14 mouse cellular contexts compared by ENCODE assay signal in genomic region chr9:29103993-29104392, GRCm38 (mm10).
DNase-seq lines count a peak whose midpoint lies in the region; ATAC-seq lines count a peak whose summit lies in the region.
"Had no signal": no experiment of that assay in that cellular context is flagged by ENCODE, and none has a peak within 500 bp of the region (broad histone marks: within the 10 kb centered on the region; RNA-seq: fewer than 3 reads in every experiment).

No protein-coding gene starts in this region.

- no peak overlapping the region for H3K4me3 ChIP-seq in heart, embryonic 12.5 days
- H3K4me3 ChIP-seq: neural tube, embryonic 15.5 days had no signal

- no peak overlapping the region for H3K4me2 ChIP-seq in heart, embryonic 12.5 days
- H3K4me2 ChIP-seq: midbrain, embryonic 11.5 days; neural tube, embryonic 15.5 days had no signal

- H3K4me1 ChIP-seq in heart, embryonic 12.5 days (replicated peaks), result no peaks in the 10 kb centered on the region
- H3K4me1 ChIP-seq: neural tube, embryonic 15.5 days had no signal

- DNase-seq in heart, adult 11 months, result peak; percentile 96
- DNase-seq in Muller cell, postnatal 12 days (ENCODE audit: inconsistent ontology term), result peak; percentile 79
- DNase-seq in cerebellum, adult 9-11 months, result peak; percentile 95
- DNase-seq in heart, postnatal 14 days, result peak; percentile 12 to 39
- no peak for DNase-seq in kidney, postnatal 10 days
- no peak for DNase-seq in T-cell, adult 2 months (ENCODE audit: low spot score)
- no peak for DNase-seq in liver
- DNase-seq: adrenal gland, postnatal 10 days; kidney, adult 11 months; liver, postnatal 0 days; thymus, adult 2 months had no signal

- no peaks in the 10 kb centered on the region for H3K36me3 ChIP-seq in heart, embryonic 12.5 days
- H3K36me3 ChIP-seq: neural tube, embryonic 15.5 days had no signal

- H3K9me3 ChIP-seq in heart, embryonic 12.5 days (replicated peaks), result no peaks in the 10 kb centered on the region
- H3K9me3 ChIP-seq: neural tube, embryonic 15.5 days had no signal

- no peak overlapping the region for H3K27ac ChIP-seq in heart, embryonic 12.5 days (ENCODE audit: poor library complexity, severe bottlenecking)
- H3K27ac ChIP-seq: neural tube, embryonic 15.5 days had no signal

- intact Hi-C loops in heart, postnatal 14 days (cut with DNase I), result no loop called here

- WGBS in heart, embryonic 12.5 days, result 41% methylated on average over 6 of the region's 6 CpGs

- ATAC-seq in heart, embryonic 12.5 days (ENCODE audit: insufficient number of reproducible peaks, low FRiP score), result no peak
- ATAC-seq: liver, postnatal 0 days had no signal

- H3K9ac ChIP-seq in heart, embryonic 12.5 days, result no peak overlapping the region
- H3K9ac ChIP-seq: liver, postnatal 0 days; neural tube, embryonic 15.5 days had no signal

- no peaks in the 10 kb centered on the region for H3K27me3 ChIP-seq in heart, embryonic 12.5 days (replicated peaks)
- H3K27me3 ChIP-seq: neural tube, embryonic 15.5 days had no signal

Comparison
In these comparisons a context has a peak if more than half of its experiments do, and no peak if none do; other contexts are left out.
1. DNase-seq: peak in heart, adult 11 months (single experiment), Muller cell, postnatal 12 days (single experiment), cerebellum, adult 9-11 months (single experiment) and heart, postnatal 14 days (2 of 2); none in kidney, postnatal 10 days (single experiment), T-cell, adult 2 months (single experiment) and liver (single experiment).